Mouse (Mus musculus): ENCODE data around the gene Lclat1. TPM values are rescaled to one million over a fixed set of nuclear protein-coding genes. Genes with fewer than 3 reads are reported as not detected.

The Lclat1 gene
- total RNA-seq, 1 experiment from 2014 or later, result 43.8 TPM

- DNase-seq, result peak; percentile 42
Observed at GRCm38 (mm10) chr17:73196139-73196538, 88.4 kb downstream of the Lclat1 start.

DNA sequence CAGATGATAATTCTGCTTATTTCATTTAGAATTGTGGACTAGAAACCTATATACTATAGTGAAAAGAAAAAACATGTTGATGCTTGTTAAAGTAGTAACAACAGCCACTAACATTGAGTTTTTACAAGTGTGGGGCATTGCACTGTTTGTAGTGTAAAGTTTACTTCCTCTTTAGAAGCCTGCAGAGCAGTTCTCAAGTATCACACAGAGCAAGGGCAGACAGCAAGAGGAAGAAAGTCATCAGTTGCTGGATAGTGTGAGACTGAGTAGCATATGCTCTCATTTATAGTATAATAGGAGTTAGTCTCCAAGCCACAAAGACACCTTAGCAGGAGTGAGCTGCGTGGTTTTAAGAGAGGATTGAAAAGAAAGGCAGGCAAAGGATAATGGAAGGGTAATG lies 89.9 kb downstream of the Lclat1 start:
- DNase-seq, result no peak

GRCm38 (mm10) chr17:73199387-73199786 lies 91.6 kb downstream of the Lclat1 start:
- DNase-seq, result no peak

- no peak for DNase-seq
Observed at GRCm38 (mm10) chr17:73200380-73200779, 92.6 kb downstream of the Lclat1 start.

DNA sequence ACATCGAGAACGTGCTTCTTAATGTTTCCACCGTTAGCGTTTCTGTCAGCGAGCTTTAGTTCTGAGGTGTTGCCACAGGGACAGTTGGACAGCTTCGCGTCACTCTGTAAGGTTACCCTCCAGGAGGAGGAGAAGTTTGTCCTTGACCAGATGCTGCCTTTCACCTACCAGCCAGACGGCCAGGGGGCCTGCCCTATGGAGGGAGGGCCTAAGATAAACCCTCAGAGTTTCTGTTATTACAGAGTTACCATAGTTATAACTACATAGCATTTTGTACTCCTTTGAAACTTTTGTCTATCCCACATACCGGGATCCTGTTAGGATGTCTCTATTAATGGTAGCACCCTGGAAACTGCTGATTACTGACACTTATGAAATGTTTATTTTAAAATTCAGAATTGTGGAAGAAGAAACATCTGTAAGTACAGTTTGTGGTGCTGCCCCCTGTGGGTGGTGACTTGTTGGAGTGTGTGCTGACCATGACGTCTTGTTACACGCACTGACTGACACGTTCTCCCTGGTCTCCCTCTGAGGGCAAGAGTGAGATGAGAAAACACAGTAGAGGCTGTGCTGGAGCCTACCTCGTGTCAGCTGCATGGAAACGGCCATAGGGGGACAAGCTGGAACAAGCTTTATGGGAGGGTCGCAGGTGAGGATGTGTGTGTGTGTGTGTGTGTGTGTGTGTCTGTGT lies 96.0 kb downstream of the Lclat1 start:
- no peak for DNase-seq

DNA sequence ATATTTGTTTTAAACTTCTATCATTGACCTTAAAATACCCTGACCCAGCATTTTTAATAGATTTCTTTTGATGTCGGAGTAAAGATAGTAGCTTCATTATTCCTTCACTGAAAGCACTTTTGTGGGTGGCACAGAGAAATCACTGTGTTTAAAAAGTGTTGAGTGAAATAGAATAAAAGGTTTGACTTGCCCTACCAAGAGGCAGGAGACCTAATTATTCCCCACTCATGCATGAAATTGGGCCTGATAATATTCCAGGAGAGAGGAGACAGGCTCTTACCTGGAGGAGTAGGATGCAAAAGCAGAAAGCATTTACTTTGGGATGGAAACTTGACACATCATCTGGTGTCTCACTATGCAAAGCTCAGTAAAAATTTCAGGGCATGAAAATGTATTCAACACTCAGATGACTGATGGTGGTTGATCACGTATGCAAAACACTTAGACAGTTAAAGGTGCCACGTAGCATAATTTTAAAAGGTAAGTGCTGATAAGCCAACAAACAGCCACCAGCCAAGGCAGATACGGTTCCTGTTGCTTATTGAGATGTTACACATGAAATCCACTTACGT lies 103.3 kb downstream of the Lclat1 start:
- DNase-seq, result no peak

GRCm38 (mm10) chr17:73212754-73213153 lies 105.0 kb downstream of the Lclat1 start:
- DNase-seq, result no peak

DNA sequence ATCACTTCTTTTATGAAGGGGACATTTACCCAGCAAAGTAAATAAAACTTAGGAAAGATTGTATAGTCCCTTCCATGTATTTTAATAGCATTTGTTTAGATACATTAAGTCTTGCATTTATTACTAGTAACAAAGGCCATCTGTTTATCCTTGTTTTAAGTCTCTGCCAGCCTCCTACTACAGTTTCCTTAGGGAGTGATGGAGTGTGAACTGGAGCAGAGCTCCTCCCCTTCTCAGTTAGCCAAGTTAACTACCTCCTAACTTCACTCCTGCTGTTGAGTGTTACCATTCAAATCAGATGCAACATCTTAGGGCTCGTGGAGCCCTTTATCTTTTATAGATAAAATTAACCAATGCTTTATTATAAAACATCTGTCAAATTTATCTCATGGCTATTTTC lies 105.4 kb downstream of the Lclat1 start:
- no peak for DNase-seq

DNA sequence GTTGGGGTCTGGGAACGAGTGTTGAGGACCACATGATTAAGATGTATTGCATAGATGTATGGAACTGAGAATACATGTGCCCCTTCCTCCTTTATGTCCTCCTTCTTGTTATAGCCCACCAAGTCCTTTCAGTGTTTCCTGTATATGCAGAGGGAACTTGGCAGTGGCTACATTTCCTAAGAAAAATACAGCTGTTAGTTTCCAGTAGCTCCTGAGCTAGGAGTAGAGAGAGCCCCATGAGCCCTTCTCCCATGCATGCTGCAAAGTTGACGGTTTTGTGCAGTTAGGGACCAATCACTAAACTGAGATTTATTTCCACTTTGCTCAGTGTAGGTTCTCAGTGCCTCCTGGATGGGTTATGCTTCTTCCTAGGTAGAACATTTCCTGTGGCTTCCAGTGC lies 105.9 kb downstream of the Lclat1 start:
- no peak for DNase-seq

DNA sequence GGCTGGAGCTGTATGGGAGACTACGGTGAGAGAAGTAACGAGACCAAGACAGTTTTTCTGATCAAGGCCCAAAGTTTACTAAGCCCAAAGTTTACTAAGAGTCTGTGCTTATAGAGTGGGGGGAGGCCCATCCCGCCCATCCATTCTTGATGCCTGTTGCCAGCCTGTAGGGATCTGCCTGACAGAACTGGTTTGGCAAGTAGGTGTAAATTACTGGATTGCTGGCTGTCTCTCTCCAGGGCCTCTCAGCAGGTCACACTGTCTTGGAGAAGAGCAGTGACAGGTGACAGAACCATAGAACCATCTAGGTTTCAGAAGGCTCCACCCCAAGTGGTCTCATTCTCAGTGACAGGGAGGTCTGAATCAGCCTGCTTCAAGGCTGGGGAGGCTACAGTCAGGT lies 109.5 kb downstream of the Lclat1 start:
- DNase-seq, result no peak

DNA sequence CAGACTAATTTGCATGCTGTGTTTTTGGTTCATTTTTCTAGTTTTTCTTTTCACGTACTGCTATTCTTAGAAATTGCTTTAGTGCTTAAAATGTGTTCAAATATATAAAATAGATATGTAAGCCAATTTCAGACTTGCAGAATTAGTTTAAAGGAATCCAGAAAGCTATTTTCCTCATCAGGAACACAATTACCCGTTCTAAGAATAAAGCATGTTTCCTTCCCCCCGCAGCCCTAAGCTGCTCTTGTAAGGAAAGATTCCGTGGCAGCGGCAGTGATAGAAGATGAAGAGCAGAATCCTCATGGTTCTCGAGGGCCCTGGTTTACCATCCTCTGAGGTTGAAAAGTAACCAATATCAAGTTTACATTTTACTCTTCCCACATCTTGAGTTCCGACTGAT lies 113.0 kb downstream of the Lclat1 start:
- DNase-seq, result no peak

DNA sequence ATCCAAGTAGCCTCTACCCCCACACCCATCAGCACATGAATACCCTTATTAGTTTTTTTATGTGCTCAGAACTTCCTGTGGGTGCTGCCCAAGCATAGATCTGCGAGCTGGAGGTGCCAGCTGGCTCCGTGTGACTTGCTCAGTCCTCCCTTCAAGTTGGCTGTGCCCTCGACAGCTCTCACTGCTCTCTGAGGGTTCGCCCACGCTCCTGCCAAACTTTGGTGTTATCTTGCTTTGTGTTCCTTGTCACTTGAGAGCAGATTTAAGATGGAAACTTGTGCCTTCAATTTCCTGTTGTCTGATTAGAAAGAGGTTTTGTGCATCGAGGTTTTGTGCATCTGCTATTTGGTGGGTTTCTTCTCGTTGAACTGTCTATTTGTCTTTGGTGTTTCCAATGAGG lies 114.3 kb downstream of the Lclat1 start:
- peak; percentile 22 for DNase-seq

DNA sequence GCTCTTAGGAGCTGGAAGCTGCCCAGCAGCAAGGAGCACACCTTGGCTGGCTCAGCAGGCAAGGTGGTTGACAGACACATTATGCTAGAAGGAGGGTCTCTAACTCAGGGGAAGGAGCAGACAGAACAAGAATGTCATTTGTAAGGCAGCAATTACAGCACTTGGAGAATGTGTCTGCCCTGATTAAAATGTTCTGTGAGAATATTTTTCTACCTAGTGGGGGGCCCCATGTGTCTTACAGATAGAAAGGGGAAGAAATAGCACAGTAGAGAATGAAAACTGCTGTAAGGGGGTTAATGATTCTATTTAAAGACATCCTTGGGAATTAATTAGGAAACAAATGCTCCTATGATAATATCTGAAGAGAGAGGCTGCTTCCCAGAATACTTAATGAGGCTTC lies 117.7 kb downstream of the Lclat1 start:
- no peak for DNase-seq

GRCm38 (mm10) chr17:73225996-73226395 lies 118.2 kb downstream of the Lclat1 start:
- DNase-seq, result peak; percentile 25

DNA sequence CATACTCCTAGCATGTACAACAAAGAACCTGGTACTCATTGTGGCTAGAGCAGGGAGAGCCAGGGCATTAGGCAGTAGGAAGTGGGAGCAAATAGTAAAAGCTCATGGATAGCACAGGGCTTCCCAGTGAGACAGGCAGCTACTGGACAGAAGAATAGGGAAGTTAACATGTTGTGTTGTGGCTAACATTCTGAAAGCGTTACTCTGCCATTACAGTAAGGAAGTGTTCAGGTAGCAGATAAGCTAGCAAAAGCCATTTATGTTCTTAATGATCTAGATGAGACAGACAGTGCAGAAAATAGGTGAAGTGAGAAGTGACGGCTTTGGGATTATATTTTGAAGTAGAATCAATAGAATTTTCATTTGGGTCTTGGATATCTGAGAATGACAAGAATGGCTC lies 118.8 kb downstream of the Lclat1 start:
- no peak for DNase-seq

DNA sequence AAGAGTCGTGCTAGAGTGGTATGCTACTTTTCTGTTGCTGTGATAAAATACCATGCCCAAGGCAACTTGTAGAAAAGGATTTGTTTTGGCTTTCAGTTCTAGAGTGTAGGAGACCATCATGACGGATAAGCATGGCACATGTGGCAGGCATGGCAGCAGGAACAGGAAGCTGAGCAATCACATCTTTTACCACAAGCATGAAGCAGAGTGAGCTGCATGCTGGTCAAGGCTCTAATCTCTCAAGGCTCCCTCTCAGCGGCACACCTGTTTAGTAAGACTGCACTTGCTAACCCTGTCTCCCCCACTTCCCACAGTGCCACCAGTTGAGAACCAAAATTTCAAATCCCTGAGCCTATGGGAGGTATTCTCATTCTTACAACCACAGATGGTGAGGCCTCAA lies 119.6 kb downstream of the Lclat1 start:
- no peak for DNase-seq

DNA sequence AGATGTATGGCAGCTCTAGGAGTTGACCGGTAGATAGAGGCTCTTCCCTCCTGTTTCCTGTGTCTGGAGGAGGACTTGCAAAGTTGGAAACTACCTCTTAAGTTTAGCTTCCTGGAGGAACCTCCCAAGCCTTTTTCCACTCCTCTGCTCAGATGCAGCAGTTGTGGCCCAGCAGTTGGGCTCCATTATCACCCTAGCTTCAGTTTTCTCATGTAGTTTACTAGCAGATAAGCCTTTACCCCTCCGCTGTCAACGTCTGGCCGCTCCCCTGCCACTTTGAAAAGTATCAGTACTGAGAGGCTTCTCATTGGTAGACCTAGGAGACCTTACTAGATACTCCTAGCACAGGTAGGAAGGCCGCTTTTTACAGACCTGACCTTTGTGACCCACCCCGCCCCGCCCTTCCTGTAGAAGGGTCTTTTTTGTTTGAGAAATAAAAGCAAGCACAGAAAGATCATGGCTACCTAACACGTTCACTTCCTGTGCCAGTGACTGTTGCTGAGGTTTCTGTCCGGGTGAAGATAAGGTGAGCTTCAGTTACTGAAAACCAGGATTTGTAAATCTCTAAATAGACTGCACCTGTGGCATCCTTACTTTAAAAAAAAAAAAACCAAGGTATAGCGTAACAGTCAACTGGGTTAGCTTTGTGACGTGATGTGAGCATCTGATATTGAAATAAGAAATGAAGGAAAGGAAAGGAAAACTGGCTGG lies 121.8 kb downstream of the Lclat1 start:
- DNase-seq, result no peak

- DNase-seq, result no peak
Observed at GRCm38 (mm10) chr17:73230340-73230989, 122.7 kb downstream of the Lclat1 start.

GRCm38 (mm10) chr17:73231337-73231736 lies 123.6 kb downstream of the Lclat1 start:
- no peak for DNase-seq

DNA sequence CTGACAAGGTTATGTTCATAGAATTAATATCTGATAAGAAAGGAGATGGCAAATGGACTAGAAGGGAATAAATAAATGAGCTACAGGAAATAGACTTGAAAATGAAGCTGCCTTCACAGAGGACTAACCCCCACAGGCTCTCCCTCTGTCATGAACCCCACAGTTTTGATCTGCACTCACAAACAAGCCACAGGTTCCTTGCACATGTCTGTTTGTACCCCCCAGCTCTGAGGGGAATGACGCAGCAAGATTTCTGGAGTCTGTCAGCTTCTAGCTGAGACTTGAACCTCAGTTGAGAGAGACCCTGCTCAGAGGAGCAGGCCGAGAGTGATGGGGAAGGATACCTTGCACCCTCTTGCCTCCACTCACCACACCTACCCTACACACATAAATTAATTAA lies 124.8 kb downstream of the Lclat1 start:
- no peak for DNase-seq

DNA sequence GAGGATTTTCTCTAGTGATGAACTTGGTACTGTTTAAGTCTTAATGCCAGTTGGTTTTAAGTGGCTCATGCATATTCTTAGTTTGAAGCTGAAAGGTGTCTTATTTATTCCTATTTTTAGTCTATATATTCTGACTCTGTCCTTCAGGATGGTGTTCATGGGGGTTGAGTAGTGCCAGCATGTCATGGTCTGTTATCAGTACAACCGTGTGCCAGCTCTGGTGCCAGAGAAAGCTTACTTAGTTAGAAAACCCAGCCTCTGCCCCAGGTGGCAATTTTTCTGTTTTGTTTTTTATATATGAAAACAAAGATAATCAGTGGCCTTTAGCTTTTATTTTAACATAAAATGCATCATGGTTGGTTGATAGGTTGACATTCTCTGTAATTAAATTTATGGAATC lies 126.2 kb downstream of the Lclat1 start:
- no peak for DNase-seq

DNA sequence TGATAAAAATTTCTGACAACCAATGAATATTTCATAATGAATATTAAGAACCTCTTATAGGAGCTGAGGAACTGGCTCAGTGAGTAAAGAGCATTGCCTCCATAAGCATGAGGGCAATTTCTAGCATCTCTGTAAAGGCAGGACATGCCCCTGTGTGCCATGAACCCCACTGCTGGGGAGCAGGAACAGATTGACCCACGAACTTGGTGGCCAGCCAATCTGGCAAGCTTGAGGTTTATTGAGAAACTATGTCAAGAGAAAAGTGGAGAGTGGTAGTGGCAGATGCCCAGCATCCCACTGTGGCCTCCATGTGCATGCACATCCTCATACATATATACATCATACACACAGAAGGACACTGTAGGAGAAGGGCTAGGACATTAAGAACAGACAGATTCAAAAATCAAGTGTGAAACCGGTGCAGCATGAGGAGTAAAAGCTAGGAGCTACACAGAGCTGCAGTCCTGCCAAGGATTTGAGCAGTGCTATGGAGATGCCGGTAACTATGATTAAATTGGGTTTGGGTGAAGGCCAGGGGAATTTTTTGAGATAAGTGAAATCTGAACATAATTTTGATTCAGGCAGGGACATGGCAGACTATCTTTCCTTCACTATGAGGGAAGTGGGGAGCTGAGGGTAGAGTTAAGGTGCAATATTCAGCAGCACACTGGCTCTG lies 129.5 kb downstream of the Lclat1 start:
- peak; percentile 72 for DNase-seq

GRCm38 (mm10) chr17:73238501-73238900 lies 130.7 kb downstream of the Lclat1 start:
- DNase-seq, result no peak

All from adrenal gland, postnatal 14 days (tissue).